Mouse (Mus musculus): ENCODE measurements around the gene Ppdpf.

Gene Ppdpf

DNA sequence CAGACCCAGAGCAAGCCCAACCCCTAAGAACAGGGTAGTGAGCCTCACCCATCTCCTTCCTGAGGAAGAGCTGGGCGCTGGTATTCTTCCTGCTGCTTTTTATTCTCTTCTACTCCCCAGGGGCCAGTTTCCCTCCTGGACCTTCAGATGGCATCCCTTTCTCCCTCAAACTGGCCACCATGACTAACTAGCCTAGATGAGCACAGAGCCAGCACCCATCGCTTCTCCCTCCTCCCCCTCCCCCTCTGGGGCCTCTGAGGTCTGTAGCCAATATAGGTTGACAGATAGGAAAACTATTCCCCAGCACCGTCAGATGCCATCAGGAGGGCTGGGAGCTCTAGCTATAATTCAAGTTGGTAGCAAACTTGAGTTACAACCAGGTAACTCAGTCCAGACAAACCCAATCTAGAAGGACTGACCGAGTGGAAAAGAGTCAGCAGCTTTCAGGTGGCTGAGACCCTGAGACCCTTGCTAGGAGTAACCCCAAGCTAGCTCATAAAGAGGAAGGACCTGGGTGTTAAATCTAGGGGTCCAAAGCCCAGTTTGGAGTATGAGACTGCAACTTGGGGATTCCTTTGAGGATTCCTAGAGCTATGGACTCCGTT, 31.9 kb downstream of the Ppdpf start:
- DNase-seq (ENCODE audit: low spot score), result no peak

DNA sequence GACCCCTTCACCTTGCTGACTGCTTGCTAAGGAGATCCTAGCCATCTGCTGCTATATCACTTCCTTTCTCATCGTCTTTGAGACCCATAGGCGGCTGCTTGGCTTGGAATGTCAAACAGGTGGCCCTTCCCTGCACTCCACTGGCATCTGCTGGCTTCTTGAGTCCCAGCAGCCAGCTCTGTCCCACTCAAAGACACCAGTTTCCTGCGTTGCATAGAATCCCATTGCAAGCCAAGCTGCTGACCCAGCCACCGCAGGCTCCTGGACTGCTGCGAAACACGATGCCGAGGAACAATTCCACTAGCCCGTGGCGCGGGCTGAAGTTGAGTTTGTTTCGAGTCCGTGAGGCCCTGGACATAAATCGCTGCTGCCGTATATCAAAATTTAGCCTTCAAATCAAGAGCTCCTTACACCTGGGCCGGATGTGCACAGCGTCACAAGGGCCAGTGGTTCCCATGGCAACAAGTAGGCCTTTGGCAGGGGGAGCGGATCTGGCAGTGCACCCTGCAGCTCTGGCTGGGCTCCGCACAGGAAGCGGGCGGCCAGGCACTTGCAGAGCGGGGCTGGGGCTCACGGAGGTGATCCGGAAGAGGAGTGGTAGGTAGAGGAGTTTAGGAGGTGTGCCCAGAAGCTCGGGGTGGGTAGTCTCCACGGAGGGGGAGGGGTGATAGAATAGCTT, 32.6 kb downstream of the Ppdpf start, which contains the start of gene Fndc11:
TSS of gene Fndc11 (plus strand) at position 476 of the 679 bp plus-strand sequence.
- peak; percentile 15 for DNase-seq (ENCODE audit: low spot score)

DNA sequence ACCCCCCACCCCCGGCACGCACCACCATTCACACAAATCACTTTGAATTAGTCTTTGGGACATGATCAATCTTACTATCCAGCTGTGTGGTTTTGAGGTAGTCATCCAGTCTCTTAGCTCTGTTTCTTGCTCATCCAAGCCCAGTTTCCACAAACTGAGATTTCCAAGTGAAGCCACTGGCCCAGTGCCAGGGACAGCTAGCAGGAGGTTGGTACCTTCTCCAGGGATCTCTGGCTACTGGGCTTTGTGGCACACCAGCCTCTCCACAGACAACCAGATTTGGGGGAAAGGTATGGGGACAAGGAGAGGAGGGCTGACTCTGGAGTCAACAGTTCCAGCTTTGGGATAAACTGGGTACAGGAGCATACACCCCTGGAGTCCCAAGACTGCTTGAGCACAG, 33.3 kb downstream of the Ppdpf start:
- no peak for DNase-seq (ENCODE audit: low spot score)

- no peak for DNase-seq (ENCODE audit: low spot score)
Measured at GRCm38 (mm10) chr2:181224994-181225393, 37.9 kb downstream of the Ppdpf start.

- DNase-seq (ENCODE audit: low spot score), result no peak
Measured at GRCm38 (mm10) chr2:181227122-181227521, 40.1 kb downstream of the Ppdpf start.

DNA sequence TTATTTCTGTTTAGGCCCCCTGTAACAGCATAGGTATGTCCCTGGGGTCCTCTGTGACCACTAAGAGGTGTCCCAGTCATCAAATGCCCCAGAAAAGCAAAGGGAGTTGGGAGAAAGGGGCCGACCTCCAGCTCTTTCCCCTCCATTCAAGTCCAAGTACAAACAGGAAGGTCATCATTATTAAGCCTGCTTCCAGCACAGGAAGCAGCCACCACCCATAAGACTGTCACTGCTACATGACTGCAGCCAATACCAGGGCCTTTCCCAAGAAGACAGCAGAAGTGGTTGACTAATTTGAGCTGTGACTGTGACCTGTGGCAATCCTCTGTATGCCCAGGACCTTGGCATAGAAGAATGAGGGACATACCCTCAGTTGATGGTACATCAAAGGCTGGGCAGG, 41.3 kb downstream of the Ppdpf start:
- no peak for DNase-seq (ENCODE audit: low spot score)

- DNase-seq (ENCODE audit: low spot score), result no peak
Measured at GRCm38 (mm10) chr2:181231171-181231570, 44.1 kb downstream of the Ppdpf start.

DNA sequence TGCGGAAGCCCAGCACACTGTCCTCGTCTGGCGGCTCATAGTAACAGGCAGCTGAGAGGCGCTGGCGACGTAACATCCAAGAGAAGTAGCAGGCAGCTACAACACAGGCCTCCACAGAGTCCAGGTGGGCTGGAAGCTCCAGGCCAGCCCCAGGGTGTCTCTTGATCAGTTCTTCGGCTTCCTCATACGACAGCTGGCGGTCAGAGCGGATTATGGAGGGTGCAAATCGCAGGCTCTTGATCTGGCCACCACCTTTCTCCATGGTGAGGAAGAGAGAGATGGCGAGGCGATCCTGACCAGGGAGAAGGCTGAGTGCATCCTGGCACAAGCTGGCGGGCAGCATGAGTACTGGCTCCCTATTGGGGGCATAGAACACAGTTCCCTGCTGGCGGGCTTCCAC, 46.4 kb downstream of the Ppdpf start:
- no peak for DNase-seq (ENCODE audit: low spot score)

DNA sequence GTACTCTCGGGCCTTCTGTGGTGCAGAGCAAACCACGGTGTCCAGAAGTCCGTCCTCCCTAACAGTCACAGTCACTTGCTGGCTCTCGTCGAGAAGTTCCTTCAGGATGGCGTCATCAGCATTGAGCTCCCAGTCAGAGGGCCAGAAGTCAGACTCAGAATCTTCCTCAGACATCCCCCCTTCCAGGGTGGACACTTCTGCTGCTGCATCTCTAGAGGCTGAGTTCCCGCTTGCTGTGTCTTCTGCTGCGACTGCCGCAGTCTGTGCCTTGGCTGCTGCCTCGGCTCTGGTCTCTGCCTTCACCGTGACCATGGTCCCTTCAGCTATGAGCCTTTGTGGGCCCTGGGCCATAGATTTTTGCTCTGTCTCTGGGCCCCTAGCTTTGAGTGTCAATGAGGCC, 47.6 kb downstream of the Ppdpf start:
- DNase-seq (ENCODE audit: low spot score), result no peak

DNA sequence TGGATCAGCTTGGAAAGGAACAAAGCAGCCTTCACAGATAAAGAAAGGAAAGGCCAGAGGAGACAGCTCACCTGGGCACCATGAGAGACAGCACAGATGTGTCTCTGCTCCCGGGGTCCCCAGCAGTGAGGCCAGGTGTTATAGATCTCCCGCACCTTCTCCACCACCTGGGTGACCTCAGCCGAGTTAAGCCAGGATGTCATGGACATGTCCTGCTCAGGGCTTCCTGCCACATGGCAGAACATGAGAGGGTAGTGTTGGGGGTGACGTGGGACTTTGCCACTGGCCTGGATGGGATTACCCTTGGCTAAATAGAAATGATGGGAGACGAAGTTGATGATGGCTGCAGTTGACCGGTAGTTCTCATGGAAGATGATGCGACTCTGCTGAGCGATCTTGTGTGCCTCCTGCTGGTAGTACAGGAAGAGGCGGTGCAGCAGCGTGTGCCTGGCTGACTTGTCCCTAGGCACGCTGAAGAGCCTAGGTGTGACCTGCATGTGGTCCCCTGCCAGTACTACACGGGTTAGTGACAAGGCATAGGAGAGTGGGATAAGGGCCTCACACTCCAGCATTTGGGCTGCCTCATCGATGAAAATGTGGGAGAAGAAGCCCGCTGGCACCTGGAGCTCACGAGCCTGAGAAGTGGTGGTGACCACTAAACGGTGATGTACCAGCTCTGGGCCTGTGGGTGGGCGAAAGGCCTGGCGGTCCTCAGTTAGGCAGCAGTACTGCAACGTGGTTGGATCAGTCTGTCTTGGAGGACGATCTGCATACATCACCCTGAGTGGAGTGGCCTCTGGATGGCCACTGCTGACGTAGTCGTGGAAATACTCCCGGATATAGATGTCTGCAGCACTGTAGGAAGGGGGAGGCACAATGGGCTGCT, 48.9 kb downstream of the Ppdpf start:
- DNase-seq (ENCODE audit: low spot score), result no peak

DNA sequence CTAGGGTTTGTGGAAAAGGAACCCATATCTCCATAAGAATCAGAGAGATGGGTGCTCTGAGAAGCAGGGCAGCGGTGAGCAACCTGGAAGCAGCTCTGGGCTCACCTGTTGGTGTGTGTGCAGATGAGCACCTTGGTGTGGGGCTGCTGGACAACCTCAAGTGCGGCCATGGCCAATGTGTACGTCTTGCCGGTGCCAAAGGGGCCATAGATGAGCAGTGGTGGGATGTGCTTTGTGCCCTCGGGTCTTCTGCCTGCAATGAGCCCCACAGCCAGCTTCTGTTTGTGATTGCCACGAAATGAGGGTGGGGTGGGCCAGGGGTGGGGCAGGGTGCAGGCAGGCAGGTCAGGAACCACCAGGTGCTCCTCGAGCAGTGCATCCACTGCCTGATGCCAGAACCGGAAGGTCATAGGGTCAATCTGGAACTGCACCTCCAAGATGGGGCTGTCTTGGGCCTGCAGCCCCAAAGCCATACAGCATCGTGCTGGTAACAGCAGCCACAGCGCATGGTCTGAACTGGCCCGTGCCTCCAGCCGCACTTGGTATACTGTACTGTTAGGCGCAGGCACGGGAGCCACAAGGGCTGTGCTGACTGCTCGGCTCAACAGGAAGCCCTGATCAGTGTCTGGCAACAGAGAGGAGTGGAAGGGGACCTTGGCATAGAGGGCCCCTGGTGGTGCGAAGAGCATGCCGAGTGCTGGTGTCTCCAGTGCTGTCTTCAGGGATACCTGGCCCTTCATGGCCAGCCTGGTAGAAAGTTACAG, 50.4 kb downstream of the Ppdpf start:
- no peak for DNase-seq (ENCODE audit: low spot score)

GRCm38 (mm10) chr2:181238091-181238610, 51.1 kb downstream of the Ppdpf start:
- no peak for DNase-seq (ENCODE audit: low spot score)

Data from left cerebral cortex, adult 11 months (tissue).